Mouse (Mus musculus) c-Kit-positive CD71-positive TER-119-negative erythroid progenitor cells, embryonic 14.5 days (primary cell): ENCODE results near the gene Ndufv3.
A peak's percentile ranks its signal among the peaks of the same experiment; 100 is the strongest.

Experiments used
- DNase-seq: peaks from one replicate; pipeline ENCODE4 v3.0.0-alpha.2; 2013; ENCODE audit warnings: low read depth

Gene Ndufv3

DNA sequence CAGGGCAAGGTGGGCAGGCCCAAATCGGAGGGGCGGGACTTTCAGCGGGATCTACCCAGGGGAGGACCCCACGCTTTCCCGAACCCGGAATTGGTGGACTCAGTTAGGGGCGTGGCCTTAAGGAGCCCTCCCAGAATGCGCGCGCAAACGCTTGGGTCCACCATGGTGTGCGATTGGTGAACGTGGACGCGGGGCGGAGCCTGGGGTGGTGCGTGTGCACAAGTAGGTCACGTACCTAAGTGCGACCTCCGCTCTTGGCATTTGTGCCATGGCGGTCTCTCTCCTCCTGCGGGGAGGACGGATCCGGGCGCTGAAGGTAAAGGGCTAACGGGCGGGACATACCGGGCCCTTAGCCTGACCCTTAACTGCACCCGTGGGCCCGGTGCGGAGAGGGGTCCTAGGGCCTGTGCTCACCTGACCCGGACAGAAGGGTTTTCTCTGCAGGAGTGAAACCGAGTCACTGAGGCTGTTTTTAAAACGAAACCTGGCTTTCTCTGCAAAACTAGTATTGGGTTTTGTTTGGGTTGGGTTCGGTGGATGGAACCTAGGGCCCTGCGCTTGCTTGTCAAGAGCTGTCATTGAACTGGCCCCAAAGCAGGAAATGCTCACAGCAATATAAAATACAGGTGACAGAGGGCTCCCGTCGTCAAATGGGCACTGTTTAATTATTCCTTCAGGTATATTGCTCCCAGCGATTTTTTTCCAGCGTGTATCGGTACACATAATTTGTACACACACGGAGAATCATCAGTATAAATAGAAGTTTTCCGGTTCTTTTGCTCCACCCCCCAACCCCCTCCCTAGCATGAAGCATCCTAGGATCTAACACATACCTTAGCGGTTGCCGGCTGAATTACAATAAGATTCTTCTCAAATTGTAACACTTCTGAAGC is at the start of gene Ndufv3, which contains the start of gene Wdr4:
Gene Ndufv3 (plus strand): TSS at position 170 of the 893 bp plus-strand sequence.
Gene Wdr4 (minus strand): TSS at position 35 of the 893 bp plus-strand sequence.
- DNase-seq: peak; percentile 100

- no peak for DNase-seq
Measured at GRCm38 (mm10) chr17:31470766-31471418, 49.0 kb upstream of the Ndufv3 start.

DNA sequence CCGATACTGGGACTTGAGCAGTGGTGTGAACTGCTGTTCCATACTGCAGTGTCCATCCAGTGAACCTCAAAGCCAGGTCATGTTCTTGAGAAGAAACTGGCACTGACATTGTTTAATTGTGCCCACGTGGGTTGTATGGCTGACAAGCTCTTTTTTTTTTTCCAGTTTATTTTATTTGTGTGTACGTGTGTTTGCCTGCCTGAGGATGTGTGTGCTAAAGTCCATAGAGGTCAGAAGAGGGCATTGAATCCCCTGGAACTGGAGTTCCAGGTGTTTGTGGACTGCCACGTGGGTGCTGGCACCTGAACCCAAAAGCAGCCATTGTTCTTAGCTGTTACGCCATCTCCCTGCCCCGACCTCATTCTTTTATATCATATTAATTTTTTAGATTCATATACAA is 45.5 kb upstream of the Ndufv3 start:
- DNase-seq: no peak

DNA sequence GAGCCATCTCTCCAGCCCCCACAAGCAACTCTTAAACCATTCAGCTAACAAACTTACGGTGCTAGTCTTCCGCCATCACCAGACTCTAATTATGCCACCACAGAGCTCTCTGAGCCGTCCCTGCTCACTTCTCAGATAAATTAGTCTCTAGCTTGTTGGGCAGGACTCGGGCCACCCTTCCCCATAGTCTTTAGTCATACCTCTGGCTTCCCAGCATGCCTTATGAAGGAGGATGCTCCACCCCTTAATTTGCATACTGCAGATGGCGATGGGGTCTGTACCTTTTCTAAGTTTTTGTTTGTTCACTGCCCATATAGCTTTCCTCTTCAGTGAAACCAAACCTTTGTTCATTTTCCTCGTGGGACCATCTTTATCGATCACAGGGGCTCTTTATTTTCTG is 41.3 kb upstream of the Ndufv3 start:
- DNase-seq: no peak

DNA sequence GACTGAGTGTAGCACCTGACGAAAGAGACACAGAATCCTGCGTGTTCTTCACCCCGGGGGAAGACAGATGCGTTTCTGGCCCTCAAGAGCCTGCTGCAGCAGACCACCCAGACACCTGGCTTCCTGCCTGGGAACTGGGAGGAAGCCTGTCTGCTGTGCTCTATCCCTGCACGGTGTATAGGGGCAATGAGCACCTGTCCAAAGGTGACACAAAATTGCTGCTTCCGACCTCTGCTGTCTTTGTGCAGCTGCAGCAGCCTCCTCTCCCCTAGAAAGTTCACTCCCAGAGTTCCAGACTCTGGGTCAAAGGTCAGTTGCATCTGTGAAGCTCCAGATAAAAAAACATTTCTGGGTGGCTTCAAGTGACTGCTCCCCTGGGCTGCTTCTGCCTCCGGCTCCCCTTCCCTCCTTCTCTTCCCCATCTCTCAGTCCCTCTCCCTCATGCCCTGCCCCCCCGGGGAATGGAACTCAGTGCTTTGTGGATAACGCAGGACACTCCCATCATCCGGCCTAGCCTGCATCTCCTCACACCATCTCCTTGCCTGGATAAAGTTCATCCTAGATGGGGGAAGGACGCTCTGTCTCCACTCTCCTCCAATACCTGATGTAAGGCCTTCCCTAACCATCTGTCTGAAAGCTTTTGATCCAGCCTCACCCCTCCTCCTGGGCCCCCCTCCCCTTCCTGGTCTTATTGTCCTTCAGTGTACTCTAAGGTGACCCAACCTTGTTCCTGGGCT is 40.6 kb upstream of the Ndufv3 start:
- DNase-seq: no peak

DNA sequence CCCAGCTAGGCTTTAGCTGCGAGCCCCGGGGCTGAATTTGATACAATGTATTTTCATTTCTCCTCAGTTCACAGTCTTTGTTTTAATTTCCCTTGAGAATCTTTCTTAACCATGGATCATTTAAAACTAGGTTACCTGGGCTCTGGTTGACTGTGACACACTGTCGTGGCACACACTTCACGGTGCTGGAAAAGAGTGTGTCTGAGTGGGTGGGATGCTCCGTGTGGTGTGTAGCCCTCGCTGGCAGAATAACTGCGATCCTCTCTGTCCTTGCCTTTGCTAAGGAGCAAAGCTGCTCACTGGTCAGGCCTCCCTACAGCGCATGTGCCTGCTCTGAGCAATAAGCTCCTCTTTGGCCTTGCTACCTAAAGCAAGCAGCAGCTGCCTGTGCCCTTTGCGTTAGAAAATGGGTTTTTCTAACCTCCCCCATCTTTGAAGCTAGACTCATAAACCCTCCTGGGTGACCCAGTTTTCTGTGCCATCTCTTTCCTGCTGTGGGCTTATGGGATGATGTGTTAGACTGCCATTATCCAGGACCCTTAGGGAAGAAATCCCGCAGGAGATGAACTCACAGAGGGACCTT is 33.2 kb upstream of the Ndufv3 start:
- DNase-seq: no peak

GRCm38 (mm10) chr17:31487433-31488060 is 32.4 kb upstream of the Ndufv3 start:
- no peak for DNase-seq

GRCm38 (mm10) chr17:31491355-31491754 is 28.6 kb upstream of the Ndufv3 start:
- no peak for DNase-seq

DNA sequence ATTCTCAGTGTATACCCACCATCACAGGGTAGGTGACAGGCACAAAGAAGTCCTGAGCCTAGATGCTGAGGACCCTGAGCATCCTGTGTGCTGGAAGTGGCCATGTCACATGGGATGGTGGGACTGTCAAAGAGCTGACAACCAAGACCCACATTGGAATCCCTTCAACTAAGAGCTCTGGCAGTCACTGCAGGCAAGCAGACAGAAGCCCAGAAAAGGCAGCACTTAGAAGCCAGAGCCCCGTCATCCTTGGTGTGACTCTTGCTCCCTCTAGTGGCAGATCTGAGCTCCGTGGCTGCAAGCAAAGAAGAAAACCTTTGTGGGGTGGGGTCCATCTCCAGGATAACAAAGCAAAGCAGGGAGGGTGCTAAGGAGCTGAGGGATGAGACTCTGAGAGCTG is 27.5 kb upstream of the Ndufv3 start:
- peak; percentile 52 for DNase-seq

DNA sequence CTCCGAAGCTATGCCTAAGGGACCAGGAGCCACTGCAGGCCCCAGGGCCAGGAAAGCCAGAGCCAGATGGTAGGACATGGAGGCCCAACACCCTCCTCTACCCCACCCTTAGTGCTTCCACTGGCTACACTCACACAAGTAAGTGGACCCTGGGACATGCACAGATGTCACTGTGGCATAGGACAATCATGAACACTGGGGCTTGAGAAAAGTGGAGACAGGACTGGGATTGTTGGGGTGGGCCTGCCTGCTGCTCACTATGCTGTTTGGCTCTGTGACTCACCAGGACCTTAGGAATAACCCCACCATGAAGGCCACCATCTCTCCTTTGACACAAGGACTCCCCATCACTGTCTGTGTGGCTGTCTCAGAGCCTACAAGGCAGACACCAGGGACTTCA is 24.9 kb upstream of the Ndufv3 start:
- no peak for DNase-seq

GRCm38 (mm10) chr17:31497726-31498125 is 22.2 kb upstream of the Ndufv3 start:
- no peak for DNase-seq

DNA sequence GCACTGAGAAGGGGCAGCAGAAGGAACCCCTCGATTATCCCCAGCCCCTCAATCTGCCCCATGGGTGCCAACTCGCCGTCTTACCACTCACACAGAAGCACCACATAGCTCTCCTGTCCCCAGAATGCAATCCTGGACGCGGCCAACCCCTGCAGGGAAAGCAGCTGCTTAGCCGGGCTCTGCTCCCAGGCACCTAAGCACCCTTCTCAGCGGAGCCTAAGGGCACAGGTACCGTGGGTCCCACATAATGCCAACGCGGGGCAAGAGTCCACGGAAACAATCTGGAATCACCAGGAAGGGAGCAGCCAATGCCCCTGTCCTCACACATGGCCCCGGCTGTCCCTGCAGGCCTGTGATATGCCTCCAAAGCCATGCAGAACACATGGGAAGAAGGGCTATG is 20.2 kb upstream of the Ndufv3 start:
- DNase-seq: no peak

DNA sequence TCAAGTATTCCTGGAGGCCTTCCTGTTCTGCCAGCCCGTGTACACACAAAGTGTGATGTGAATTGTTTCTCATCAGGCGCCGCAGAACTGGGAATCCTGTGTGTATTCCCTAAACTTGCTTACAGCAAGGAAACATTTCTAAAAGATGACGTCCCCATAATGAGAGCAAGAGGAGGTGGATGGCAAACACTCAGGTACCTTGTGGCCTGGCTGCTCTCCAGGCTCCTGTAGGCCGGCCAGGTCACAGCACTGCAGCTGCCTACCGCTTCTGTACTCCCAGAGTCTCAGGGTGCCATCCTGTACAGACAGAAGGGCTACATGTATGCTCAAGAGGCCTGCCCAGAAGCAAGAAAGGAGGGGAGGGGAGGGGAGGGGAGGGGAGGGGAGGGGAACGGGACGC is 19.5 kb upstream of the Ndufv3 start:
- no peak for DNase-seq

DNA sequence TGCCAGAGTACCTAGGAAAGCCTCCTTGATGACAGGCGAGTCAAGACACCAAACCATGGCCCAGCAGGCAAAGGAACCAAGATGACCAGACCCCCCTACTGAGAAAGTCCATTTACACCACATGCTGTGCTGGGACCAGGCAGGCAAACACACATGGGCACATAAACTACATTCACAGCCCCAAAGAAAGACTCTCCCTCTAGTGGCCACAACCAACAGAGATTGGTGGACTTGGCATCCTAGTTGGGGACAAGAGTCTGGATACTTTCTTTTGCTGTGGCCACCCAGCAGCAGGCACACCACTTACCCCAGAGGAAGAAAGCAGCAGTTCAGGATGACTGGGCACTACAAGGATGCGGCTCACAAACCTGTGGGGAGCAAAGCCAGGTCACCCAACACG is 19.0 kb upstream of the Ndufv3 start:
- DNase-seq: no peak

DNA sequence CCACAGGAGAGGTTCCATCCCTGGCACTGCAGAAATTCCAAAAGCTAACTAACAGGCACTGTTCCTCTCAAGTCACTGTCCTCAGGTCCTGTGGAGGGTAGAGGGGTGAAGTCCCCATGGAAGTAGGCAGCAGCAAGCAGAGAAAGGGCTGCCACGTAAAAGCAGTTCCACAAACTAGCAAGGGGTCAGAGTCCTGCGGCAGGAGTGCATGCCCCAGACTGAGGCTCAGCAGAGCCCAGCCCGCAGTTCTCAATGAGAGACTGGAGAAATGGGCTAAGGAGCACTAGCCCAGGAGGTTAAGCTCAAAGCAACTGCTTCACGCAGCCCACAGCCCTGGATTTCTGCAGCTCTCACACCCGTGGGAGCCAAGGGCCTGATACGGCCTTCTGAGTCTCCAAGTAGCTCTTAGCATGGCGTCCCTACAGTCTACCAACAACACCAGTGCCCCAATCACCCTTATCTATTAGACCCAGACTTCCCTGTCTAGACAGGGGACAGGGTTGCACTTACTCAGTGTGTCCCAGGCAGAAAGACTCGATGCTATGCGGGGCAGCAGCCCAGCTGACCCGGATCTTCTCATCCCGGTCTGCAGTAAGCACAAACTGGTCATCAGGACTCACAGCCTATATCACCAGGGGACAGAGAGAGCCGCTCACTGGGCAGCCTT is 17.5 kb upstream of the Ndufv3 start:
- DNase-seq: peak; percentile 58

- DNase-seq: no peak
Measured at GRCm38 (mm10) chr17:31503337-31503736, 16.6 kb upstream of the Ndufv3 start.

GRCm38 (mm10) chr17:31503936-31504335 is 16.0 kb upstream of the Ndufv3 start:
- no peak for DNase-seq

DNA sequence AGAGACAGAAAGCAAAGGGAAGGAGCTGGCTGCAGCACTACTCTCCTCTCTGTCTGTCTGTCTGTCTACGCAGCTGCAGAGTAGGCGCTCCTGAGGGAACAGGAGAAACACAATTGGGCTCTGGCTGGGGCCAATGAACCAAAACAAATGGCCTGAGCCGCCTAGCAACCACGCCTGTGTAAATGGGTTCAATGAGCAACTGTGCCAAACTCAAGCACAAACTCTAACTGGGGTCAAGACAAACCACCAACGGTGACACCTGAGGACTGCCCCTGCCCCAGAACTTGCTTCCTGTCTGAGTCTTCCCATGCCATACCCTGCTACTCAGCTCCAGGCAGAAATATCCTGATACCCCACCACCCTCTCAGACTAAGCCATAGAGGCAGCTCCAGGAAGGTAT is 14.9 kb upstream of the Ndufv3 start:
- DNase-seq: no peak

- DNase-seq: no peak
Measured at GRCm38 (mm10) chr17:31506282-31506681, 13.6 kb upstream of the Ndufv3 start.

DNA sequence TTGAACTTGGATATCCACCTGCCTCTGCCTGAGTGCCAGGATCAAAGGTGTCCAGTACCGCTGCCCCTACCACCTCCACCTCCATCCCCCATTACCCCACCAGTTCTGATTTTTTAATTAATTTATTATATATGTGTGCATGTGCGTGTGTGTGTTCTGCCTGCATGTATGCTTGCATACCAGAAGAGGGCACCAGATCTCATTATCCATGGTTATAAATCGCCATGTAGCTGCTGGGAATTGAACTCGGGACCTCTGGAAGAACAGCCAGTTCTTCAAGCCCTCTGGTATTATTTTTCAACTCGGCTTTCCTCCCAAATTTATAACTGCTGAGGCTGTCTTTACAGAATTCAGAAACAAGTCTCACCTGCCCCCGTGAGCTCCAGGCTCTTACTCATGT is 9.0 kb upstream of the Ndufv3 start:
- DNase-seq: no peak

- DNase-seq: peak; percentile 84
Measured at GRCm38 (mm10) chr17:31511792-31512495, 8.0 kb upstream of the Ndufv3 start.
